Mouse (Mus musculus): ENCODE measurements around the gene Pfkm.

DNA sequence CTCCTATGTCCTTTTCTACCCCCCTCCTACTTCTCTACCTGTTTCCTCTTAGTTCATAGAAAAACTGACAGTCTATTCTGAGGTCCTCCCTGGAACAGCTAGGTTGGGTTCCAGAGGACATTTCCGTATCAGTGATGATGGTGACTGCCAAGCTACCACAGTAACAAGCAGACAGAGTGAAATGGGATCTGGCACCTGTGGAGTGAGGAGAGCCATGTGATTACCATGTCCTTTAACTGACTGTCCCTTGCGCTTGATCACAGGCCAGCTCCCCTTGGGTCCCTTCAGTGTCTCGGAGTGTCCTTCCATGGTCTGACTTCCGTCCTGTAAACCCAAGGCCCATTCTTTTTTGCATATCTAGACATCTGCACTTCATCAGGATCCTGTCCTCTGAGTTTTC is 38.6 kb downstream of the Pfkm start:
- TF ChIP-seq CTCF (IDR thresholded peaks at IDR 0.05; ENCODE audit: low read depth) (no peak), EP300 (IDR thresholded peaks at IDR 0.05; ENCODE audit: low read depth) (no peak)

All from liver, postnatal 0 days (tissue).